Mouse (Mus musculus) MEL (cell line): ENCODE data around the gene Olfr279.

ENCODE experiments used
- CHD1 ChIP-seq: IDR thresholded peaks from 2 replicates; pipeline ENCODE4 v1.6.1; 2012; ENCODE audit warnings: low read depth, mild to moderate bottlenecking, inconsistent platforms, low read length, improper control_type of control experiment
- CTCF ChIP-seq, 3 experiments: IDR thresholded peaks in 2 of 3; conservative IDR thresholded peaks in 1 of 3; 2 replicates each; pipeline ENCODE4 v1.5.1; 2011 to 2012; ENCODE audit warnings: low read length in 3 of 3, low read depth in 2 of 3, mild to moderate bottlenecking in 2 of 3, improper control_type of control experiment in 1 of 3, inconsistent platforms in 1 of 3, mixed read lengths in 1 of 3, moderate library complexity in 1 of 3; ENCODE audit not compliant: control insufficient read depth in 1 of 3, insufficient read depth in 1 of 3, poor library complexity in 1 of 3, severe bottlenecking in 1 of 3
- GATA1 ChIP-seq: IDR thresholded peaks from 2 replicates; pipeline ENCODE4 v1.6.1; 2011; ENCODE audit warnings: low read depth, low read length, improper control_type of control experiment
- MAZ ChIP-seq: IDR thresholded peaks from 2 replicates; pipeline ENCODE4 v1.6.1; 2012; ENCODE audit warnings: low read depth, mild to moderate bottlenecking, inconsistent platforms, low read length, improper control_type of control experiment
- MEF2A ChIP-seq: IDR thresholded peaks from 2 replicates; pipeline ENCODE4 v1.6.1; 2014; ENCODE audit warnings: low read depth, mild to moderate bottlenecking, inconsistent platforms, low read length, improper control_type of control experiment; ENCODE audit not compliant: poor library complexity, insufficient replicate concordance, severe bottlenecking; ENCODE audit errors: extremely low read depth
- POLR2A ChIP-seq, 2 experiments: IDR thresholded peaks; 2 replicates each; pipeline ENCODE4 v1.6.1; 2011 to 2012; ENCODE audit warnings: low read length in 2 of 2, mild to moderate bottlenecking in 2 of 2, control low read depth in 1 of 2, improper control_type of control experiment in 1 of 2, low read depth in 1 of 2, moderate library complexity in 1 of 2; ENCODE audit not compliant: control insufficient read depth in 1 of 2, insufficient read depth in 1 of 2, poor library complexity in 1 of 2
- POLR2AphosphoS2 ChIP-seq: IDR thresholded peaks from 2 replicates; pipeline ENCODE4 v1.6.1; 2011; ENCODE audit warnings: low read length, improper control_type of control experiment
- TAL1 ChIP-seq: IDR thresholded peaks from 2 replicates; pipeline ENCODE4 v1.6.1; 2012; ENCODE audit warnings: mild to moderate bottlenecking, inconsistent platforms, low read length, moderate library complexity, mixed read lengths

DNA sequence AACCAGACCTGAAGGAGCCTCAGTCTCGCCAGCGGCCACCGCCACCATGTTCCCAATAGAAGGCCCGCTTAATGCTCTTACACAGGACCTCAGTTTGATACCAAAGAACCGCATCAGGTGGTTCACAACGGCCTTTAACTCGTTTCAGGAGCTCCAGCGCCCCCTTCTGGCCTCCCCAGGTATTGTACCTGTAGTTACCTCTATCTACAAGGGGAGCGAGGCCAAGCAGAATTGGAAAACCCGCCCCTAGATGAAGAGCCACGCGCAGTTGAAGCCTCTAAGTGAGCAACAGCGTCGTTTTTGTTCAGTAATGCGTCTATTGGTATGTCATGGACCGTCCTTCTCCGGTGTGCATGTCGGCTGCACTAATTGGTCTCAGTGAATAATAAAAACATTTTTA lies 12.3 kb downstream of the Olfr279 start:
- TF ChIP-seq CTCF (IDR thresholded peaks at IDR 0.05 in 2 of 3, conservative IDR thresholded peaks at IDR 0.05 in 1 of 3; ENCODE audit: control insufficient read depth in 1 of 3, insufficient read depth in 1 of 3, low read depth in 2 of 3, low read length in 3 of 3, poor library complexity in 1 of 3, severe bottlenecking in 1 of 3) (peak; percentile 95 to 98 (median 95)), POLR2A (IDR thresholded peaks at IDR 0.05; ENCODE audit: control insufficient read depth in 1 of 2, insufficient read depth in 1 of 2, low read depth in 1 of 2, low read length in 2 of 2, poor library complexity in 1 of 2) (no peak), GATA1 (no peak), CHD1 (no peak), MEF2A (no peak), TAL1 (no peak), MAZ (peak; percentile 51; the same call in 1 of the 2 replicates), POLR2AphosphoS2 (no peak)
